Mouse (Mus musculus): ENCODE measurements around the gene Epm2aip1.

GRCm38 (mm10) chr9:111261356-111261755 lies 10.4 kb upstream of the Epm2aip1 start:
- no peak for TF ChIP-seq POLR2A (IDR thresholded peaks at IDR 0.05; ENCODE audit: insufficient read depth, low read length)
- no peak for TF ChIP-seq CTCF (IDR thresholded peaks at IDR 0.05; ENCODE audit: low read depth, low read length)

All from ES-Bruce4 (cell line).